Mouse (Mus musculus): ENCODE data around the gene Ric8a. TPM values are rescaled to one million over a fixed set of nuclear protein-coding genes. Genes with fewer than 3 reads are reported as not detected.

Gene Ric8a
- polyA plus RNA-seq, 1 experiment = 23.3 TPM

DNA sequence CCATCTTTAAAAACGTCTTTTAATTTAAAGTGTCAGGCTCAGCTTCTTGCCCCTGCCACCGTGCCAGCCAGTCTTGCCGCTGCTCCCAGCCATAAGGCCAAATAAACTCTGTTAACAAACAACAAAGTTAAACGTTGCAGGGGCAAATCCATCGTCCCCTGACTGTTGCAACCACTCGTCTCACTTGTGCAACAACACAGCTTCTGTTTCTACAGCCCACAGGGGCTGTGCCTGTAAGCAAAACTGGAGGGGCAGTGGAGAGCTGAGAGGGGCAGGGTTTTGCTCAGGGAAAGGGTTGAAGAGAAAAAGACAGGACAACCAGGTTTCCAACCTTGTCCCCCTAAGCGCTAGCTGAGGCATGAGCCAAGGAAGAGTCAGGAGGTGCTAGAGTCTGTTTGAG is 51.4 kb downstream of the Ric8a start:
- H3K4me3 ChIP-seq (ENCODE audit: low read depth, low read length) = no peak overlapping the region
- no peaks in the 10 kb centered on the region for H3K9me3 ChIP-seq (replicated peaks; ENCODE audit: control insufficient read depth, insufficient read depth, low read length, poor library complexity, severe bottlenecking)
- TF ChIP-seq POLR2A (IDR thresholded peaks at IDR 0.05; ENCODE audit: insufficient read depth, low read length) (no peak), EP300 (IDR thresholded peaks at IDR 0.05; ENCODE audit: insufficient read depth, low read depth, low read length) (no peak), CTCF (IDR thresholded peaks at IDR 0.05; ENCODE audit: low read depth, low read length) (no peak)
- no peak overlapping the region for H3K9ac ChIP-seq (ENCODE audit: low read depth, poor library complexity, severe bottlenecking)
- no peak overlapping the region for H3K27ac ChIP-seq (ENCODE audit: insufficient read depth, low read length)
- no peaks in the 10 kb centered on the region for H3K36me3 ChIP-seq (ENCODE audit: control insufficient read depth, insufficient read depth, low read length, poor library complexity, severe bottlenecking)
- no peaks in the 10 kb centered on the region for H3K27me3 ChIP-seq (ENCODE audit: control insufficient read depth, insufficient read depth, low read length, poor library complexity, severe bottlenecking)
- peaks cover 3% of the 10 kb centered on the region for H3K4me1 ChIP-seq (ENCODE audit: control insufficient read depth, insufficient read depth, low read length)

DNA sequence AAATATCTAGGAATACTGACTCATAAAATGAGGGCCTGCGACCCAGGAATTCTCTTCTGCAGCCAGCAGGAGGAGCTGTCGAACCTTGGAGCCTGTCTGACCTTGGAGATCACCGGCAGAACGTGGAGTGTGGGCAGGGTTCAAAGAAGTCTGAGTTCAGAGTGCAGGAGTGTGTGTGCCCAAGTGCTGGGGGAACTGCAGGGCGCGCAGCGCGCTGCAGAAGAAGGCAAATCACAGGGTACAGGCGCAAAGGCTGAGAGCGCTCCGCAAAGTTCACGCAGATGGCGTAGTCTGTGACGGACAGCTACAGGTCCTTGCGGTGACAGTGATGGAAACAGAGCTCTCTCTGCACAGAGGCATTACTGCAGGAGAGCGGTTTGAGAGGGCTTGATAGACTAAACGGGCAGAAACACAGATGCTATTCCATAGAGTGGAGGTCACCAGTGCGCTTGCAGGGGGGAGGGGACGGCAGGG is 51.9 kb downstream of the Ric8a start:
- H3K27ac ChIP-seq (ENCODE audit: insufficient read depth, low read length) = no peak overlapping the region
- H3K4me3 ChIP-seq (ENCODE audit: low read depth, low read length) = peak overlapping the region; percentile 34

DNA sequence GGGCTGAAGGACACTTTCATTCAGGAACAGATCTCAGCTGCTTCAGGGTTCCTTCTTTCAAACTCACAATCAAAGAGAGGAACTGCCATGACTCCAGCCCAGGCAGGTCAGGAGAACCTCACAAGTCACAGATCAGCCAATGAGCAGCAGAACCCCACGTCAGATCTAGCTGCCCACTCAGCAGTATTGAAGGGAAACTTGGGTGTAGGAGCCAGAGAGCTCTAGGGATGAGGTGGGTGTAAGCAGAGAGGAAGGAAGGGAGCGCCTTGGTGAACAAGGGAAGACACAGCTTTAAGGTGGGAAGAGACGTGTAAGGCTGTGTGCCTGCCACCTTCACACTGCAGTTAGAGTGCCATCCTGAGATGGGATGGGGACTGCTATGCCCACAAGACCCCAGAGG is 55.5 kb downstream of the Ric8a start:
- no peaks in the 10 kb centered on the region for H3K27me3 ChIP-seq (ENCODE audit: control insufficient read depth, insufficient read depth, low read length, poor library complexity, severe bottlenecking)
- no peak overlapping the region for H3K9ac ChIP-seq (ENCODE audit: low read depth, poor library complexity, severe bottlenecking)
- no peak overlapping the region for H3K27ac ChIP-seq (ENCODE audit: insufficient read depth, low read length)
- H3K4me1 ChIP-seq (ENCODE audit: control insufficient read depth, insufficient read depth, low read length) = peaks cover 3% of the 10 kb centered on the region
- no peak for TF ChIP-seq CTCF (IDR thresholded peaks at IDR 0.05; ENCODE audit: low read depth, low read length)
- no peak for TF ChIP-seq POLR2A (IDR thresholded peaks at IDR 0.05; ENCODE audit: insufficient read depth, low read length)
- TF ChIP-seq EP300 (IDR thresholded peaks at IDR 0.05; ENCODE audit: insufficient read depth, low read depth, low read length) = no peak
- no peaks in the 10 kb centered on the region for H3K9me3 ChIP-seq (replicated peaks; ENCODE audit: control insufficient read depth, insufficient read depth, low read length, poor library complexity, severe bottlenecking)
- no peaks in the 10 kb centered on the region for H3K36me3 ChIP-seq (ENCODE audit: control insufficient read depth, insufficient read depth, low read length, poor library complexity, severe bottlenecking)
- no peak overlapping the region for H3K4me3 ChIP-seq (ENCODE audit: low read depth, low read length)

More for the DNA sequence above, 51.9 kb downstream of the Ric8a start:
- peaks cover 3% of the 10 kb centered on the region for H3K4me1 ChIP-seq (ENCODE audit: control insufficient read depth, insufficient read depth, low read length)
- peak; percentile 67; the same call in 1 of the 2 replicates for TF ChIP-seq EP300 (IDR thresholded peaks at IDR 0.05; ENCODE audit: insufficient read depth, low read depth, low read length)
- TF ChIP-seq CTCF (IDR thresholded peaks at IDR 0.05; ENCODE audit: low read depth, low read length) = peak; percentile 84
- TF ChIP-seq POLR2A (IDR thresholded peaks at IDR 0.05; ENCODE audit: insufficient read depth, low read length) = no peak
- no peak overlapping the region for H3K9ac ChIP-seq (ENCODE audit: low read depth, poor library complexity, severe bottlenecking)
- H3K36me3 ChIP-seq (ENCODE audit: control insufficient read depth, insufficient read depth, low read length, poor library complexity, severe bottlenecking) = no peaks in the 10 kb centered on the region
- H3K9me3 ChIP-seq (replicated peaks; ENCODE audit: control insufficient read depth, insufficient read depth, low read length, poor library complexity, severe bottlenecking) = no peaks in the 10 kb centered on the region
- H3K27me3 ChIP-seq (ENCODE audit: control insufficient read depth, insufficient read depth, low read length, poor library complexity, severe bottlenecking) = no peaks in the 10 kb centered on the region

DNA sequence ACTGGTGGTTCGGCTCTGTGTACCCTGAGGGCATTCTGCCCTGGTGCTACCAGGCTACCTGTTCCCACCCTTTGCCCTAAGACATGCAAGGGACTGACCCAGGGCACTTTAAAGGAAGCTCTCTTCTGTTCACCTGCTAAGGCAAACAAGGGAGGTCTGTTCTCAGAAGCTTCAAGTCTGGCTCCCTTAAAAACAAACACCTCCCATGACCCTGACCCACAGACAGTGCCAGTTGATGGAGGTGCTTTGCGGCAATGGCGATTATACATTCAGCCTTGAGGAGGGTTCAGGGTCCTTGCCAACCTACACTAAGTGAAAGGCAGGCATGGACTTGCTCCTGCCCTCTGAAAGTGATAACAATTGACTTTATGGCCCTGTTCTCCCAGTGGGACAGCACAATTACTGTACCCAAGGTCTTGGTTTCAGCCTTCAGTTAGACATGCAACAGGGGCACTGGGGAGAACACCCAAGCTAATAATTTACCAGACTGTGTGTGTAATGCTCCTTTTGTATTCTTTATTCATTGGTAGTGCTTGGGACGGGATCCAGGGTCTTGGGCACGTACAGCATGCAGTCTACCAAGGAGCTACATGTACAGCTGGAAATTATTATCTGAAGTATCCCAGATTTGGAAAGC is 56.2 kb downstream of the Ric8a start:
- no peak for TF ChIP-seq EP300 (IDR thresholded peaks at IDR 0.05; ENCODE audit: insufficient read depth, low read depth, low read length)
- TF ChIP-seq CTCF (IDR thresholded peaks at IDR 0.05; ENCODE audit: low read depth, low read length) = no peak
- TF ChIP-seq POLR2A (IDR thresholded peaks at IDR 0.05; ENCODE audit: insufficient read depth, low read length) = no peak

More for the DNA sequence above, 56.2 kb downstream of the Ric8a start:
- Histone ChIP-seq H3K27me3 (ENCODE audit: control insufficient read depth, insufficient read depth, low read length, poor library complexity, severe bottlenecking) (no peaks in the 10 kb centered on the region), H3K36me3 (ENCODE audit: control insufficient read depth, insufficient read depth, low read length, poor library complexity, severe bottlenecking) (no peaks in the 10 kb centered on the region), H3K27ac (ENCODE audit: insufficient read depth, low read length) (no peak overlapping the region), H3K9me3 (replicated peaks; ENCODE audit: control insufficient read depth, insufficient read depth, low read length, poor library complexity, severe bottlenecking) (no peaks in the 10 kb centered on the region), H3K4me1 (ENCODE audit: control insufficient read depth, insufficient read depth, low read length) (peaks cover 3% of the 10 kb centered on the region), H3K9ac (ENCODE audit: low read depth, poor library complexity, severe bottlenecking) (no peak overlapping the region), H3K4me3 (ENCODE audit: low read depth, low read length) (no peak overlapping the region)

Other genes starting within 250 kb of the Ric8a start
- gene Olfr61, start 228.0 kb upstream of the Ric8a start, polyA plus RNA-seq (2011; ENCODE audit: insufficient read depth, insufficient read length, low read depth, missing spikeins) = not detected in 2 replicates
- gene Olfr53, start 210.5 kb upstream of the Ric8a start, polyA plus RNA-seq (2011; ENCODE audit: insufficient read depth, insufficient read length, low read depth, missing spikeins) = not detected in 2 replicates
- gene Olfr539, start 197.0 kb upstream of the Ric8a start, polyA plus RNA-seq (2011; ENCODE audit: insufficient read depth, insufficient read length, low read depth, missing spikeins) = 0.17 and 0.48 TPM in 2 replicates
- not detected in 2 replicates for gene Olfr45, start 175.0 kb upstream of the Ric8a start, polyA plus RNA-seq (2011; ENCODE audit: insufficient read depth, insufficient read length, low read depth, missing spikeins)
- not detected in 2 replicates for gene Olfr541, start 159.7 kb upstream of the Ric8a start, polyA plus RNA-seq (2011; ENCODE audit: insufficient read depth, insufficient read length, low read depth, missing spikeins)
- not detected in 2 replicates for gene Cyp2e1, start 93.2 kb upstream of the Ric8a start, polyA plus RNA-seq (2011; ENCODE audit: insufficient read depth, insufficient read length, low read depth, missing spikeins)
- gene Syce1, start 69.1 kb upstream of the Ric8a start, polyA plus RNA-seq (2011; ENCODE audit: insufficient read depth, insufficient read length, low read depth, missing spikeins) = 3.7 and 3.9 TPM in 2 replicates
- gene Zfp941, start 34.8 kb upstream of the Ric8a start, polyA plus RNA-seq (2011; ENCODE audit: insufficient read depth, insufficient read length, low read depth, missing spikeins) = 14.5 and 23.4 TPM in 2 replicates
- 13.1 and 15.2 TPM in 2 replicates for gene Urah, start 21.9 kb upstream of the Ric8a start, polyA plus RNA-seq (2011; ENCODE audit: insufficient read depth, insufficient read length, low read depth, missing spikeins)
- not detected in 2 replicates for gene Scgb1c1, start 11.4 kb upstream of the Ric8a start, polyA plus RNA-seq (2011; ENCODE audit: insufficient read depth, insufficient read length, low read depth, missing spikeins)
- not detected in 2 replicates for gene Odf3, start 9.2 kb upstream of the Ric8a start, polyA plus RNA-seq (2011; ENCODE audit: insufficient read depth, insufficient read length, low read depth, missing spikeins)
- gene Gm45785, start 626 bp upstream of the Ric8a start, polyA plus RNA-seq (2011; ENCODE audit: insufficient read depth, insufficient read length, low read depth, missing spikeins) = not detected in 2 replicates
- gene Bet1l, start 620 bp downstream of the Ric8a start, polyA plus RNA-seq (2011; ENCODE audit: insufficient read depth, insufficient read length, low read depth, missing spikeins) = 14.0 and 18.3 TPM in 2 replicates
- 246 and 251 TPM in 2 replicates for gene Psmd13, start 25.0 kb downstream of the Ric8a start, polyA plus RNA-seq (2011; ENCODE audit: insufficient read depth, insufficient read length, low read depth, missing spikeins)
- 17.4 and 17.9 TPM in 2 replicates for gene Sirt3, start 25.4 kb downstream of the Ric8a start, polyA plus RNA-seq (2011; ENCODE audit: insufficient read depth, insufficient read length, low read depth, missing spikeins)
- not detected in 2 replicates for gene Cox8b, start 43.5 kb downstream of the Ric8a start, polyA plus RNA-seq (2011; ENCODE audit: insufficient read depth, insufficient read length, low read depth, missing spikeins)
- gene Nlrp6, start 63.9 kb downstream of the Ric8a start, polyA plus RNA-seq (2011; ENCODE audit: insufficient read depth, insufficient read length, low read depth, missing spikeins) = not detected in 2 replicates
- 9.4 and 9.7 TPM in 2 replicates for gene Pgghg, start 84.4 kb downstream of the Ric8a start, polyA plus RNA-seq (2011; ENCODE audit: insufficient read depth, insufficient read length, low read depth, missing spikeins)
- 1.8 and 3.9 TPM in 2 replicates for gene Ifitm5, start 93.3 kb downstream of the Ric8a start, polyA plus RNA-seq (2011; ENCODE audit: insufficient read depth, insufficient read length, low read depth, missing spikeins)
- gene Gm45717, start 99.0 kb downstream of the Ric8a start, polyA plus RNA-seq (2011; ENCODE audit: insufficient read depth, insufficient read length, low read depth, missing spikeins) = 3.1 TPM in 1 of 2 replicates, not detected in the other
- gene Ifitm2, start 99.0 kb downstream of the Ric8a start, polyA plus RNA-seq (2011; ENCODE audit: insufficient read depth, insufficient read length, low read depth, missing spikeins) = 720 and 786 TPM in 2 replicates
- 501 and 504 TPM in 2 replicates for gene Ifitm1, start 110.3 kb downstream of the Ric8a start, polyA plus RNA-seq (2011; ENCODE audit: insufficient read depth, insufficient read length, low read depth, missing spikeins)
- gene Ifitm3, start 153.8 kb downstream of the Ric8a start, polyA plus RNA-seq (2011; ENCODE audit: insufficient read depth, insufficient read length, low read depth, missing spikeins) = 410 and 433 TPM in 2 replicates
- gene Ifitm6, start 161.0 kb downstream of the Ric8a start, polyA plus RNA-seq (2011; ENCODE audit: insufficient read depth, insufficient read length, low read depth, missing spikeins) = not detected in 2 replicates
- gene Gm17387, start 172.2 kb downstream of the Ric8a start, polyA plus RNA-seq (2011; ENCODE audit: insufficient read depth, insufficient read length, low read depth, missing spikeins) = not detected in 2 replicates
- gene B4galnt4, start 204.1 kb downstream of the Ric8a start, polyA plus RNA-seq (2011; ENCODE audit: insufficient read depth, insufficient read length, low read depth, missing spikeins) = 18.3 and 22.2 TPM in 2 replicates
- 19.6 and 22.0 TPM in 2 replicates for gene Pkp3, start 221.3 kb downstream of the Ric8a start, polyA plus RNA-seq (2011; ENCODE audit: insufficient read depth, insufficient read length, low read depth, missing spikeins)
- gene Sigirr, start 243.6 kb downstream of the Ric8a start, polyA plus RNA-seq (2011; ENCODE audit: insufficient read depth, insufficient read length, low read depth, missing spikeins) = 15.4 and 23.2 TPM in 2 replicates